Mouse (Mus musculus) thymus, adult 2 months (tissue): ENCODE measurements around the gene Maml3.

Source experiments
- CTCF ChIP-seq: fragments of 200-500 bp; IDR thresholded peaks from 2 replicates; pipeline ENCODE4 v1.5.1; 2012; ENCODE audit warnings: mild to moderate bottlenecking, control low read depth, low read length, moderate library complexity, borderline replicate concordance; ENCODE audit not compliant: control insufficient read depth, poor library complexity, insufficient read depth; ENCODE audit errors: extremely low read depth
- POLR2A ChIP-seq: fragments of 200-500 bp; IDR thresholded peaks from 2 replicates; pipeline ENCODE4 v1.6.1; 2012; ENCODE audit warnings: mild to moderate bottlenecking, low read length, control low read depth, moderate library complexity; ENCODE audit not compliant: control insufficient read depth, poor library complexity, insufficient read depth; ENCODE audit errors: extremely low read depth

DNA sequence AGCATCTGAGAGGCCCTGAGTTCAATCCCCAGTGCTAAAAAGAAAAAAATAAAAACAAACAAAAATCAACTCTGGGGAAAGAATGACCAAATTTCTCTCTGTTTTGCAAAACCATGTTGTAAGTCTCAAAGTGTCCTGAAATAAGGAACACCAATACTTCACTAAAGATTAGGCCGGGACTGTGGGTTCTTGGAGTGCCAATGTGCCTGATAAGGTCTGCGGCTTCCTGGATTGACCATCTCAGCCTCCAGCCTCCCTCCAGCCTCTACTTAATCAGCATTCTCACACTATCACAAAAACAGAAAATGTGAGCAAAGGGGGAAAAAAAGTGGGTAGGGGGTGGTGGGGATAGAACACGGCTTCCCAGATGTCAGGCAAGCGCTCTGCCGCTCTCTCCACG lies 30.9 kb downstream of the Maml3 start:
- no peak for TF ChIP-seq CTCF
- TF ChIP-seq POLR2A = no peak
